Mouse (Mus musculus) C2C12 (cell line): ENCODE results near the gene Nipa1.

Experiments used
- CEBPB ChIP-seq: IDR thresholded peaks from one replicate; pipeline ENCODE4 v1.6.1; 2011; ENCODE audit warnings: low read depth, mild to moderate bottlenecking, control low read depth, moderate library complexity
- CTCF ChIP-seq: IDR thresholded peaks from one replicate; pipeline ENCODE4 v1.5.1; 2011; ENCODE audit not compliant: control insufficient read depth, insufficient read depth, insufficient read length
- FOSL1 ChIP-seq: IDR thresholded peaks from one replicate; pipeline ENCODE4 v1.8.0; 2011; ENCODE audit warnings: mild to moderate bottlenecking, low read length; ENCODE audit not compliant: poor library complexity, insufficient read depth, severe bottlenecking
- MAX ChIP-seq: IDR thresholded peaks from one replicate; pipeline ENCODE4 v1.6.1; 2011; ENCODE audit warnings: mild to moderate bottlenecking, control low read depth
- MYOD1 ChIP-seq: IDR thresholded peaks from one replicate; pipeline ENCODE4 v1.6.1; 2011; ENCODE audit warnings: low read depth; ENCODE audit not compliant: control insufficient read depth, insufficient read length
- MYOG ChIP-seq: IDR thresholded peaks from one replicate; pipeline ENCODE4 v1.6.1; 2011; ENCODE audit not compliant: control insufficient read depth, insufficient read length; ENCODE audit errors: extremely low read depth
- USF1 ChIP-seq: IDR thresholded peaks from one replicate; pipeline ENCODE4 v1.6.1; 2011; ENCODE audit warnings: low read depth, mild to moderate bottlenecking, control low read depth, moderate library complexity

DNA sequence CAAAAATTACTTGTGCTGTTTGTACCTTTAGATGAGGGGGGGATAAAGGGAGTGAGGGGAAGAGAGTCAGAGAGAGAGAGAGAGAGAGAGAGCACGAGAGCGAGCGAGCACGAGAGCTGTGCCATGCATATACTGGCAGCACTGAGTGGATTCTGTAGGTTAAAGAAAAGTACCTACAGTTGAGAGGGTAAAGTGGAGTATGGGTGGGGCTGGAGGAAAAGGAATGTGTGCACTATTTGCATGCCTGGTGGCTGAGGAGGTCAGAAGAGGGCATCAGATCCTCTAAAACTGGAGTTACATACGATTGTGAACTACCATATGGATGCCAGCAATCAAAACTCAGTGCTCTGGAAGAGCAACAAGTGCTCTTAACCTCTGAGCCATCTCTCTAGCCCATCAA is 36.6 kb downstream of the Nipa1 start:
- TF ChIP-seq CTCF = no peak
- TF ChIP-seq MYOG = no peak
- TF ChIP-seq MYOD1 = no peak
- TF ChIP-seq CEBPB = no peak
- no peak for TF ChIP-seq MAX
- no peak for TF ChIP-seq USF1
- no peak for TF ChIP-seq FOSL1
